Mouse (Mus musculus): ENCODE data around the gene 1700113H08Rik. TPM values are rescaled to one million over a fixed set of nuclear protein-coding genes. Genes with fewer than 3 reads are reported as not detected.

The 1700113H08Rik gene
- polyA plus RNA-seq, 1 experiment from 2014 or later: not detected

DNA sequence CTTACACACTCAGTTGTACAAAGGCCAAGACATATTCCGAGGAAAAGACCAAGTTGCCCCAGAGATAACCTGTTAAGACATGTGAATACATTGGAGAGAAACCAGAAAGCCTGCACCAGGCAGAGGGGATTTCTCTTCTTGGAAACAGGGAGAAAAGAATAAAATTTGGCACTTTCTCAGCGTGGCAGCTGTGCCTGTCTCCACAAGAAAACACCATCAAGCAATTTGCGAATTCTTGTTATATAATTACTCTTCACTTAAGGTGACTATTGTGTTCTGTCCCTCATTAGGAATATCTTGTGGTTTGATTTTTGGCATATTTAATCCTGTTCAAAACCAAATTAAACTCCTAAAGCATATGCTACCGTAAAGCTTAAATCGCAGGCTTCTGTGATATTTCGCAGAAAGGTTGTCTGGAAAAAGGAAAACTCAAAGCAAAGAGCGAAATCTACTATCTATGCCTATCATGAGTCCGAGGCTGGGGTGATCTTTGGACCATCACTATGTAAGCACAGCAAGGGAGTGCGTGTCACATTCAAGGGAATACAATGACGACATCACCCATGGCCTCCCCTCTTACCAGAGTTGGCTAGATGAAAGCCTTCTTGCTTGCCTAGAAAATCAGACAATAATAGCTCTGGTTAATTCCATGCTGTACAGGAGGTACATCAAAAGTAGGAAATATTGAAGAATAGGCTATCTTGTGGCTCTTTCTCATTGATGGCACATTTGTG is 51.4 kb downstream of the 1700113H08Rik start:
- no peak for ATAC-seq (ENCODE audit: insufficient number of reproducible peaks, insufficient read depth, low FRiP score, low TSS enrichment, low read depth)
- no peaks in the 10 kb centered on the region for H3K4me1 ChIP-seq
- no peaks in the 10 kb centered on the region for H3K36me3 ChIP-seq
- H3K4me3 ChIP-seq: no peak overlapping the region
- no peak overlapping the region for H3K4me2 ChIP-seq
- no peaks in the 10 kb centered on the region for H3K27me3 ChIP-seq
- H3K9me3 ChIP-seq: no peaks in the 10 kb centered on the region
- H3K27ac ChIP-seq: no peak overlapping the region
- no peak overlapping the region for H3K9ac ChIP-seq
- WGBS: 82% methylated on average over 10 of the region's 10 CpGs

GRCm38 (mm10) chr10:87110909-87111308 is 53.1 kb downstream of the 1700113H08Rik start:
- no peak for ATAC-seq (ENCODE audit: insufficient number of reproducible peaks, insufficient read depth, low FRiP score, low TSS enrichment, low read depth)
- 71% methylated on average over 3 of the region's 3 CpGs for WGBS
- H3K4me1 ChIP-seq: no peaks in the 10 kb centered on the region
- H3K9me3 ChIP-seq: no peaks in the 10 kb centered on the region
- no peak overlapping the region for H3K4me3 ChIP-seq
- H3K27me3 ChIP-seq: no peaks in the 10 kb centered on the region
- H3K27ac ChIP-seq: no peak overlapping the region
- no peak overlapping the region for H3K4me2 ChIP-seq
- no peak overlapping the region for H3K9ac ChIP-seq
- H3K36me3 ChIP-seq: no peaks in the 10 kb centered on the region

DNA sequence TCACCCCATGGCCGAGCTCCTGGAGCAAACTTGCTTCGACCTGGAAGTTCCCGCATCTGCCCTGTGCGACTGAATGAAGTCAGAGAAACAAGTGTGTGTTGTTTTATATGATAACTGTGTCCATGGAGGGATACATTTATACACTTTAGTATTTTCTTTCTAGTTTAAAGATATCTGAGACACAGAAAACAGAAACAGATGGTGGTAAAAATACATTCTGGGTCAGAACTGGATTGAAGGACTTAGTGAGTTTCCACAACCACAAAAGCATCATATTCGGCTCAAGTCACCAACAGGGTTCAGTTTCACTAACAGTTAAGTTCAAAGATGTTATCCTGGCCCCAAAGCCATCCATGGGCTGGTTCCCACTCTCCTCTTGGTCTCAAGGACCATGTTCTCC is 67.2 kb downstream of the 1700113H08Rik start:
- WGBS: 71% methylated on average over 5 of the region's 5 CpGs
- H3K4me2 ChIP-seq: no peak overlapping the region
- no peak for ATAC-seq (ENCODE audit: insufficient number of reproducible peaks, insufficient read depth, low FRiP score, low TSS enrichment, low read depth)
- no peak overlapping the region; the same call in 1 of the 2 replicates for H3K27ac ChIP-seq
- H3K9me3 ChIP-seq: no peaks in the 10 kb centered on the region
- H3K9ac ChIP-seq: no peak overlapping the region
- H3K27me3 ChIP-seq: no peaks in the 10 kb centered on the region
- no peaks in the 10 kb centered on the region for H3K36me3 ChIP-seq
- H3K4me1 ChIP-seq: no peaks in the 10 kb centered on the region
- H3K4me3 ChIP-seq: no peak overlapping the region

GRCm38 (mm10) chr10:87126186-87126824 is 68.5 kb downstream of the 1700113H08Rik start:
- Histone ChIP-seq H3K4me1 (no peaks in the 10 kb centered on the region), H3K4me2 (no peak overlapping the region), H3K9me3 (no peaks in the 10 kb centered on the region), H3K4me3 (no peak overlapping the region), H3K27me3 (no peaks in the 10 kb centered on the region), H3K9ac (no peak overlapping the region), H3K27ac (no peak overlapping the region), H3K36me3 (no peaks in the 10 kb centered on the region)
- WGBS: 82% methylated on average over 12 of the region's 12 CpGs
- ATAC-seq (ENCODE audit: insufficient number of reproducible peaks, insufficient read depth, low FRiP score, low TSS enrichment, low read depth): no peak

DNA sequence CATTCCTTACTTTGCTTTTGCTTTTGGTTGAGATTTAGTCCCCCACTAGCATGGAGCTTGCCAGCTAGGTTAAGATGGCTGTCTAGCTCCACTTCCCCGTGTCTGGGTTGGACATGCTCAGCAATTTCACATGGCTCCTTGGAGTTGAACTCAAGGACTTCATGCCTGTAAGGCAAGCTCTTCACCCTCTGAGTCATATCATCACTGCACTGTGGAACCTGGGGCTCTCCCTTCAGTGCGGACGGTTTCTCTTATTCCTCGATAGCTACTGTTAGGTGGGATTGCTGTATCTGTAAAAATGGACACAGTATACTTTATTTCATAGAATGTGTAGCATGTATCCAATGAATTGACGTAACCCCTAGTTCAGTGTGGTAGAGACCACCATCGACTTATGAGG is 93.2 kb downstream of the 1700113H08Rik start:
- WGBS: 94% methylated on average over 6 of the region's 6 CpGs
- Histone ChIP-seq H3K4me1 (no peaks in the 10 kb centered on the region), H3K4me3 (no peak overlapping the region), H3K27ac (no peak overlapping the region), H3K4me2 (no peak overlapping the region), H3K36me3 (no peaks in the 10 kb centered on the region), H3K27me3 (no peaks in the 10 kb centered on the region), H3K9me3 (no peaks in the 10 kb centered on the region), H3K9ac (no peak overlapping the region)
- no peak for ATAC-seq (ENCODE audit: insufficient number of reproducible peaks, insufficient read depth, low FRiP score, low TSS enrichment, low read depth)

GRCm38 (mm10) chr10:87153731-87154505 is 96.1 kb downstream of the 1700113H08Rik start:
- no peak for ATAC-seq (ENCODE audit: insufficient number of reproducible peaks, insufficient read depth, low FRiP score, low TSS enrichment, low read depth)
- WGBS: 72% methylated on average over 14 of the region's 14 CpGs
- Histone ChIP-seq H3K27me3 (no peaks in the 10 kb centered on the region), H3K9ac (no peak overlapping the region), H3K4me2 (no peak overlapping the region), H3K9me3 (no peaks in the 10 kb centered on the region), H3K4me3 (no peak overlapping the region), H3K27ac (no peak overlapping the region), H3K4me1 (no peaks in the 10 kb centered on the region), H3K36me3 (no peaks in the 10 kb centered on the region)

- no peaks in the 10 kb centered on the region for H3K9me3 ChIP-seq
- no peak for ATAC-seq (ENCODE audit: insufficient number of reproducible peaks, insufficient read depth, low FRiP score, low TSS enrichment, low read depth)
- WGBS: 77% methylated on average over 9 of the region's 9 CpGs
- H3K4me3 ChIP-seq: no peak overlapping the region
- H3K27ac ChIP-seq: no peak overlapping the region
- no peak overlapping the region for H3K4me2 ChIP-seq
- no peak overlapping the region for H3K9ac ChIP-seq
- H3K4me1 ChIP-seq: no peaks in the 10 kb centered on the region
- H3K36me3 ChIP-seq: no peaks in the 10 kb centered on the region
- H3K27me3 ChIP-seq: no peaks in the 10 kb centered on the region
Observed at GRCm38 (mm10) chr10:87159781-87160180, 101.9 kb downstream of the 1700113H08Rik start.

DNA sequence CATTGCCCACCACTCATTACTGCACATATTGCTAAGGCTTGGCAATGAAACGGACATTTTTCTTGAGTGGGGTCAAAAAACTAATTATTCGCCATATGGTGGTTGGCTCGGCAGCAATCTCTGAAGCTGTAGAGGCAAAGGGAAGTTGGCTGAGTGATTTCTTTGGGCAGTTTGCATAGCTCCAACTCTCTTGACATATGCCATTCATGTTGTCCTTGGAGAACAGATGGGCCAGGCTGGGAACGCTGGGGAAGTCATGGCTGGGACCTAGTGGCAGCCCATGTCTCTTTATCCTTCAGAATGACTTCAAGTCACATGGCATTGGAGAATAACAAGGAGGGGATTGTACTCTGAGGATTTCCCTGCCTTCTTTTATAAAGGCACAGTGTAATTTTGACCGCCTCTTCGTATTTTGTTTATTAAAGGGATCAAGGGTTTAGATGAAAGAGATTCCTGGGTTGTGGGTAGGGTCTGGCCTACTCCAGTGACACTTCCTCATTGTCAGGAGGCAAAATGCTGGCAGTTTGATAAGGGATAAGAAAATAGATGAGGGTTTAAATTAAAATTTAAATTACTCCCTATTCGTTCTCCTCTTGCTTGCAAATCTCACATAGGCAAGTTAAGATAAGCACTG is 138.4 kb downstream of the 1700113H08Rik start:
- 56% methylated on average over 7 of the region's 7 CpGs for WGBS
- Histone ChIP-seq H3K9me3 (no peaks in the 10 kb centered on the region), H3K4me1 (no peaks in the 10 kb centered on the region), H3K9ac (no peak overlapping the region), H3K4me3 (no peak overlapping the region), H3K36me3 (no peaks in the 10 kb centered on the region), H3K27ac (no peak overlapping the region), H3K4me2 (no peak overlapping the region), H3K27me3 (no peaks in the 10 kb centered on the region)
- ATAC-seq (ENCODE audit: insufficient number of reproducible peaks, insufficient read depth, low FRiP score, low TSS enrichment, low read depth): no peak

GRCm38 (mm10) chr10:87198720-87199119 is 140.9 kb downstream of the 1700113H08Rik start:
- no peak overlapping the region for H3K4me2 ChIP-seq
- H3K4me1 ChIP-seq: no peaks in the 10 kb centered on the region
- no peaks in the 10 kb centered on the region for H3K9me3 ChIP-seq
- no peak overlapping the region for H3K9ac ChIP-seq
- H3K27me3 ChIP-seq: no peaks in the 10 kb centered on the region
- H3K4me3 ChIP-seq: no peak overlapping the region
- H3K27ac ChIP-seq: no peak overlapping the region
- no peak for ATAC-seq (ENCODE audit: insufficient number of reproducible peaks, insufficient read depth, low FRiP score, low TSS enrichment, low read depth)
- no peaks in the 10 kb centered on the region for H3K36me3 ChIP-seq
- 94% methylated on average over 2 of the region's 2 CpGs for WGBS

GRCm38 (mm10) chr10:87209466-87209865 is 151.6 kb downstream of the 1700113H08Rik start:
- Histone ChIP-seq H3K9me3 (no peaks in the 10 kb centered on the region), H3K4me2 (no peak overlapping the region), H3K36me3 (no peaks in the 10 kb centered on the region), H3K9ac (no peak overlapping the region), H3K4me3 (no peak overlapping the region), H3K4me1 (no peaks in the 10 kb centered on the region), H3K27ac (no peak overlapping the region), H3K27me3 (no peaks in the 10 kb centered on the region)
- 77% methylated on average over 1 of the region's 1 CpGs for WGBS
- ATAC-seq (ENCODE audit: insufficient number of reproducible peaks, insufficient read depth, low FRiP score, low TSS enrichment, low read depth): no peak

- no peaks in the 10 kb centered on the region for H3K36me3 ChIP-seq
- ATAC-seq (ENCODE audit: insufficient number of reproducible peaks, insufficient read depth, low FRiP score, low TSS enrichment, low read depth): no peak
- no peak overlapping the region for H3K4me3 ChIP-seq
- no peak overlapping the region for H3K4me2 ChIP-seq
- H3K9ac ChIP-seq: no peak overlapping the region
- no peaks in the 10 kb centered on the region for H3K4me1 ChIP-seq
- H3K9me3 ChIP-seq: no peaks in the 10 kb centered on the region
- H3K27me3 ChIP-seq: no peaks in the 10 kb centered on the region
- 87% methylated on average over 4 of the region's 4 CpGs for WGBS
- no peak overlapping the region for H3K27ac ChIP-seq
Observed at GRCm38 (mm10) chr10:87211046-87211445, 153.2 kb downstream of the 1700113H08Rik start.
